21 mouse cellular contexts compared by ENCODE assay signal in the genomic region with DNA sequence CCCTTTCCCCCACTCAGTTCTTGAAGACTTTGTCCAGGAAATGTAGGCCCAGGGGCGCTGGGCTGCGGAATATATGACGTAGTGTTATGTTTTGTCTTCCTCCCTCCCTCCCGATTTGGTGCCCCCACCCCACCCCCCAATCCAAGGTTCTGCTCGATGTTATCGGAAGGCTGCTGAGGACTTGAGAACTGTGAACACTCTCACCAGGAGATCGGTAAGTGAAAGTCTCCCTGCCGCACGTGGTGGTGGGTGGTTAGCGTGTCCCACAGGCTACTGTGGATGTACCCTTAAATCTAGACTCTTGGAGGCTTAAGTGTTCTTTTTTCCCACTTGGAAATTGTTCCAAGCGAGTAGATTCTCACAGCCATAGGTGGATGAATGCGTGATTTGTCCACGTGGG. TPM values are rescaled to one million over a fixed set of nuclear protein-coding genes. Genes with fewer than 3 reads are reported as not detected.
A peak's percentile ranks its signal among the peaks of the same experiment; 100 is the strongest.
DNase-seq lines count a peak whose midpoint lies in the region; ATAC-seq and TF ChIP-seq lines count a peak whose summit lies in the region.
"Had no signal": no experiment of that assay in that cellular context is flagged by ENCODE, and none has a peak within 500 bp of the region (broad histone marks: within the 10 kb centered on the region; RNA-seq: fewer than 3 reads in every experiment).

No protein-coding gene starts in this region.

- ATAC-seq in midbrain, postnatal 0 days (ENCODE audit: low FRiP score): no peak
- peak; percentile 34 for ATAC-seq in forebrain, embryonic 12.5 days (ENCODE audit: low FRiP score)
- no peak for ATAC-seq in midbrain, embryonic 14.5 days (ENCODE audit: low FRiP score, low TSS enrichment)
- no peak for ATAC-seq in activated CD4-positive, CD25-positive, alpha-beta regulatory T cell, adult 4 months
- ATAC-seq: intestine, postnatal 0 days had no signal

- H3K27ac ChIP-seq in midbrain, embryonic 10.5 days (replicated peaks): no peak overlapping the region
- no peak overlapping the region for H3K27ac ChIP-seq in midbrain, postnatal 0 days (ENCODE audit: low read depth, low read length)
- H3K27ac ChIP-seq in forebrain, embryonic 12.5 days: peak overlapping the region; percentile 98
- no peak overlapping the region for H3K27ac ChIP-seq in midbrain, embryonic 14.5 days (replicated peaks; ENCODE audit: low read depth, low read length)
- H3K27ac ChIP-seq in cerebellum, adult 2 months (ENCODE audit: insufficient read depth, low read length): no peak overlapping the region
- H3K27ac ChIP-seq: gastrocnemius, adult 2 months; heart, embryonic 10.5 days; kidney, postnatal 0 days; lung, embryonic 15.5 days had no signal

- peaks cover 100% of the 10 kb centered on the region for H3K27me3 ChIP-seq in midbrain, embryonic 10.5 days (ENCODE audit: low read depth, poor library complexity, severe bottlenecking)
- H3K27me3 ChIP-seq in midbrain, postnatal 0 days (ENCODE audit: insufficient read depth, low read length): peaks cover 50% of the 10 kb centered on the region
- peaks cover 18% of the 10 kb centered on the region; the same call in 1 of the 2 replicates for H3K27me3 ChIP-seq in forebrain, embryonic 12.5 days
- H3K27me3 ChIP-seq in midbrain, embryonic 14.5 days (ENCODE audit: control insufficient read depth, insufficient read depth, low read length): peaks cover 72% of the 10 kb centered on the region
- H3K27me3 ChIP-seq in cerebellum, adult 2 months (ENCODE audit: control insufficient read depth, insufficient read depth, low read length): peaks cover 12% of the 10 kb centered on the region; the same call in 1 of the 2 replicates

- no peaks in the 10 kb centered on the region for H3K9me3 ChIP-seq in midbrain, embryonic 10.5 days (replicated peaks)
- no peaks in the 10 kb centered on the region for H3K9me3 ChIP-seq in midbrain, postnatal 0 days (ENCODE audit: low read length)
- no peaks in the 10 kb centered on the region for H3K9me3 ChIP-seq in forebrain, embryonic 12.5 days
- no peaks in the 10 kb centered on the region for H3K9me3 ChIP-seq in midbrain, embryonic 14.5 days (ENCODE audit: control insufficient read depth, low read length)
- H3K9me3 ChIP-seq: heart, embryonic 10.5 days; lung, embryonic 15.5 days had no signal

- H3K4me1 ChIP-seq in midbrain, embryonic 10.5 days: 0 out of 2 replicates have a peak, but pooled peaks cover 4% of the 10 kb centered on the region
- H3K4me1 ChIP-seq in midbrain, postnatal 0 days (ENCODE audit: insufficient read depth, low read length): no peaks in the 10 kb centered on the region
- H3K4me1 ChIP-seq in forebrain, embryonic 12.5 days: no peaks in the 10 kb centered on the region
- H3K4me1 ChIP-seq in midbrain, embryonic 14.5 days (ENCODE audit: control insufficient read depth, insufficient read depth, low read length): no peaks in the 10 kb centered on the region
- H3K4me1 ChIP-seq in cerebellum, adult 2 months (ENCODE audit: control insufficient read depth, insufficient read depth, low read length): no peaks in the 10 kb centered on the region

- WGBS in midbrain, embryonic 10.5 days: 1% methylated on average over 13 of the region's 13 CpGs
- 6% methylated on average over 13 of the region's 13 CpGs for WGBS in midbrain, postnatal 0 days
- WGBS in forebrain, embryonic 12.5 days: under 1% methylated on average over 13 of the region's 13 CpGs
- WGBS in midbrain, embryonic 14.5 days: 3% methylated on average over 13 of the region's 13 CpGs
- WGBS in cerebellum, adult 2 months: 5% methylated on average over 13 of the region's 13 CpGs

- H3K9ac ChIP-seq in midbrain, postnatal 0 days (replicated peaks; ENCODE audit: low read length, poor library complexity, severe bottlenecking): no peak overlapping the region
- peak overlapping the region; percentile 96 for H3K9ac ChIP-seq in forebrain, embryonic 12.5 days
- no peak overlapping the region for H3K9ac ChIP-seq in midbrain, embryonic 14.5 days (replicated peaks; ENCODE audit: low read length)
- H3K9ac ChIP-seq: lung, embryonic 15.5 days had no signal

- TF ChIP-seq CTCF in midbrain, postnatal 0 days (IDR thresholded peaks at IDR 0.05): no peak
- no peak for TF ChIP-seq CTCF in cerebellum, adult 2 months (IDR thresholded peaks at IDR 0.05; ENCODE audit: borderline replicate concordance, insufficient read depth, low read depth, low read length)

- no peak overlapping the region for H3K4me3 ChIP-seq in midbrain, embryonic 10.5 days
- H3K4me3 ChIP-seq in midbrain, postnatal 0 days (ENCODE audit: low read depth, low read length): no peak overlapping the region
- H3K4me3 ChIP-seq in forebrain, embryonic 12.5 days (replicated peaks): peak overlapping the region; percentile 60
- no peak overlapping the region for H3K4me3 ChIP-seq in midbrain, embryonic 14.5 days (replicated peaks; ENCODE audit: low read depth, low read length)
- no peak overlapping the region for H3K4me3 ChIP-seq in cerebellum, adult 2 months (replicated peaks; ENCODE audit: insufficient read depth, low read depth, low read length)
- H3K4me3 ChIP-seq: gastrocnemius, adult 2 months; lung, embryonic 15.5 days had no signal

- DNase-seq in embryo, embryonic 11 days: peak; percentile 36
- DNase-seq in embryo, embryonic 9.5 days (ENCODE audit: extremely low spot score): no peak
- peak; percentile 25 for DNase-seq in midbrain, embryonic 10.5 days (ENCODE audit: low spot score)
- no peak for DNase-seq in midbrain, postnatal 0 days (ENCODE audit: low spot score)
- peak; percentile 26 for DNase-seq in midbrain, embryonic 14.5 days
- DNase-seq in cerebellum, adult 2 months: no peak
- DNase-seq: adrenal gland, postnatal 36 days; gastrocnemius, adult 2 months; heart, postnatal 14 days; thymus, adult 18-20 months had no signal

- no peak overlapping the region for H3K4me2 ChIP-seq in midbrain, postnatal 0 days (ENCODE audit: low read depth, low read length, poor library complexity, severe bottlenecking)
- H3K4me2 ChIP-seq in forebrain, embryonic 12.5 days: peak overlapping the region; percentile 60
- no peak overlapping the region for H3K4me2 ChIP-seq in midbrain, embryonic 14.5 days (ENCODE audit: low read length)
- H3K4me2 ChIP-seq: lung, embryonic 15.5 days had no signal

- TF ChIP-seq POLR2A in cerebellum, adult 2 months (IDR thresholded peaks at IDR 0.05; ENCODE audit: borderline replicate concordance, insufficient read depth, low read length): no peak

- H3K36me3 ChIP-seq in midbrain, embryonic 10.5 days: no peaks in the 10 kb centered on the region
- H3K36me3 ChIP-seq in midbrain, postnatal 0 days (ENCODE audit: insufficient read depth, low read length): no peaks in the 10 kb centered on the region
- H3K36me3 ChIP-seq in forebrain, embryonic 12.5 days (replicated peaks): peaks cover 6% of the 10 kb centered on the region; the same call in 1 of the 2 replicates
- no peaks in the 10 kb centered on the region for H3K36me3 ChIP-seq in midbrain, embryonic 14.5 days (ENCODE audit: control insufficient read depth, insufficient read depth, low read length)
- H3K36me3 ChIP-seq: heart, embryonic 10.5 days; lung, embryonic 15.5 days had no signal

RNA-seq across cellular contexts. Expression of a gene that starts 5.3 kb away (rescaled TPM):
- 0.05 TPM in 1 of 2 replicates, not detected in the other for polyA plus RNA-seq in midbrain, embryonic 10.5 days (2016; fragmentation: Nextera tagmentation; extraction: Ambion mirVana)
- total RNA-seq in midbrain, postnatal 0 days (2014; rRNA removed): 0.27 TPM in 1 of 2 replicates, not detected in the other
- not detected in 2 replicates for polyA plus RNA-seq in midbrain, postnatal 0 days (2015; fragmentation: Nextera tagmentation; extraction: Ambion mirVana)
- 1.9 and 2.2 TPM in 2 replicates for polyA plus RNA-seq in forebrain, embryonic 12.5 days (2016; fragmentation: Nextera tagmentation; extraction: Ambion mirVana)
- not detected in 2 replicates for polyA plus RNA-seq in midbrain, embryonic 14.5 days (2014; fragmentation: Nextera tagmentation; extraction: Ambion mirVana)
- polyA plus RNA-seq in activated CD4-positive, CD25-positive, alpha-beta regulatory T cell, adult 4 months (2017; shearing (Covaris generic)): not detected
- polyA plus RNA-seq in cerebellum, adult 2 months (2012; rRNA removed): not detected in 2 replicates
- total RNA-seq: adrenal gland, postnatal 36 days; common myeloid progenitor, adult 5-6 weeks; gastrocnemius, adult 2 months; heart, postnatal 14 days; liver, adult 2 months; megakaryocyte, adult 5-6 weeks had no signal
- polyA plus RNA-seq: heart, embryonic 10.5 days; intestine, postnatal 0 days; kidney, postnatal 0 days; liver, adult 2 months; lung, embryonic 15.5 days; small intestine, adult 2 months; urinary bladder, adult 2 months had no signal

RNA-seq across cellular contexts. Expression of a gene that starts 7.8 kb away (rescaled TPM):
- polyA plus RNA-seq in midbrain, embryonic 10.5 days (2016; fragmentation: Nextera tagmentation; extraction: Ambion mirVana): 0.31 and 0.42 TPM in 2 replicates
- total RNA-seq in midbrain, postnatal 0 days (2014; rRNA removed): 0.05 and 1.4 TPM in 2 replicates
- 0.15 and 0.77 TPM in 2 replicates for polyA plus RNA-seq in midbrain, postnatal 0 days (2015; fragmentation: Nextera tagmentation; extraction: Ambion mirVana)
- 59.7 and 68.4 TPM in 2 replicates for polyA plus RNA-seq in forebrain, embryonic 12.5 days (2016; fragmentation: Nextera tagmentation; extraction: Ambion mirVana)
- 0.16 and 0.28 TPM in 2 replicates for polyA plus RNA-seq in midbrain, embryonic 14.5 days (2014; fragmentation: Nextera tagmentation; extraction: Ambion mirVana)
- polyA plus RNA-seq in activated CD4-positive, CD25-positive, alpha-beta regulatory T cell, adult 4 months (2017; shearing (Covaris generic)): not detected
- not detected in 2 replicates for polyA plus RNA-seq in cerebellum, adult 2 months (2012; rRNA removed)
- total RNA-seq: adrenal gland, postnatal 36 days; common myeloid progenitor, adult 5-6 weeks; gastrocnemius, adult 2 months; heart, postnatal 14 days; liver, adult 2 months; megakaryocyte, adult 5-6 weeks had no signal
- polyA plus RNA-seq: intestine, postnatal 0 days; kidney, postnatal 0 days; liver, adult 2 months; small intestine, adult 2 months; urinary bladder, adult 2 months had no signal

Comparison
In these comparisons a context has a peak if more than half of its experiments do, and no peak if none do; other contexts are left out.
1. DNase-seq: peak in embryo, embryonic 11 days (single experiment), midbrain, embryonic 10.5 days (single experiment) and midbrain, embryonic 14.5 days (single experiment); none in embryo, embryonic 9.5 days (single experiment), midbrain, postnatal 0 days (single experiment) and cerebellum, adult 2 months (0 of 2).
2. RNA of a gene that starts 7.8 kb away (polyA plus RNA-seq): 59.7 to 68.4 TPM in forebrain, embryonic 12.5 days; 0.15 to 0.77 TPM in midbrain, postnatal 0 days, 0.31 to 0.42 TPM in midbrain, embryonic 10.5 days, 0.16 to 0.28 TPM in midbrain, embryonic 14.5 days, not detected in activated CD4-positive, CD25-positive, alpha-beta regulatory T cell, adult 4 months and not detected in cerebellum, adult 2 months; every median in the first group is over 10 times any median in the second.